Mouse (Mus musculus): Measurements from ENCODE around the gene Pank2. TPM values are rescaled to one million over a fixed set of nuclear protein-coding genes. Genes with fewer than 3 reads are reported as not detected.
"Not testable (repeated sequence)": the region's sequence is repeated elsewhere in the genome, so short reads cannot be mapped to it uniquely, and the experiment has no call there.

Gene Pank2
- total and polyA plus RNA-seq, 3 experiments = 34.9 to 275 (median 71.8) TPM

GRCm38 (mm10) chr2:131304497-131304896 is 42.2 kb downstream of the Pank2 start:
- H3K27me3 ChIP-seq (ENCODE audit: control insufficient read depth in 1 of 2, insufficient read depth in 2 of 2, low read length in 2 of 2) = no peaks in the 10 kb centered on the region

GRCm38 (mm10) chr2:131305226-131305625 is 42.9 kb downstream of the Pank2 start:
- TF ChIP-seq MAX (IDR thresholded peaks at IDR 0.05; ENCODE audit: low read length) = 0 out of 2 replicates have a peak, but pooled peaks have one; percentile 31
- H3K4me3 ChIP-seq (ENCODE audit: control insufficient read depth in 1 of 2, insufficient read depth in 1 of 2, low read depth in 2 of 2, low read length in 2 of 2); H3K27ac ChIP-seq (ENCODE audit: control insufficient read depth, low read depth, low read length); H3K9ac ChIP-seq (ENCODE audit: control insufficient read depth, low read depth, low read length, poor library complexity, severe bottlenecking); H3K79me2 ChIP-seq (ENCODE audit: control insufficient read depth, insufficient read depth, low read length, poor library complexity); H3K36me3 ChIP-seq (ENCODE audit: control insufficient read depth in 1 of 2, insufficient read depth in 2 of 2, low read length in 2 of 2); H3K9me3 ChIP-seq (replicated peaks; ENCODE audit: insufficient read depth, low read length); H3K27me3 ChIP-seq (ENCODE audit: control insufficient read depth in 1 of 2, insufficient read depth in 2 of 2, low read length in 2 of 2); H3K4me1 ChIP-seq (ENCODE audit: control insufficient read depth in 1 of 2, insufficient read depth in 2 of 2, low read length in 2 of 2): not testable (repeated sequence)
- peak; percentile 89 for DNase-seq (ENCODE audit: low read depth, low spot score)

More at GRCm38 (mm10) chr2:131304497-131304896, 42.2 kb downstream of the Pank2 start:
- TF ChIP-seq USF1 (IDR thresholded peaks at IDR 0.05; ENCODE audit: low read depth, low read length) (no peak), RAD21 (IDR thresholded peaks at IDR 0.05; ENCODE audit: low read depth, low read length) (no peak), SIN3A (IDR thresholded peaks at IDR 0.05; ENCODE audit: low read length) (no peak), BHLHE40 (IDR thresholded peaks at IDR 0.05; ENCODE audit: borderline replicate concordance, low read depth, low read length) (no peak), NRF1 (IDR thresholded peaks at IDR 0.05; ENCODE audit: insufficient read depth, low read depth, low read length, poor library complexity, severe bottlenecking) (no peak), KAT2A (conservative IDR thresholded peaks at IDR 0.05; ENCODE audit: low read depth, low read length) (no peak), POLR2A (IDR thresholded peaks at IDR 0.05; ENCODE audit: control insufficient read depth in 1 of 2, insufficient read depth in 1 of 2, low read depth in 1 of 2, low read length in 2 of 2, poor library complexity in 1 of 2) (no peak), NELFE (IDR thresholded peaks at IDR 0.05; ENCODE audit: low read depth, low read length) (no peak), MYC (IDR thresholded peaks at IDR 0.05; ENCODE audit: low read depth, low read length) (no peak), ZMIZ1 (IDR thresholded peaks at IDR 0.05; ENCODE audit: low read depth, low read length) (no peak), MAZ (IDR thresholded peaks at IDR 0.05; ENCODE audit: low read depth, low read length) (no peak), GABPA (IDR thresholded peaks at IDR 0.05; ENCODE audit: low read depth, low read length) (no peak), ZC3H11A (IDR thresholded peaks at IDR 0.05; ENCODE audit: low read depth, low read length) (no peak), MXI1 (IDR thresholded peaks at IDR 0.05; ENCODE audit: low read depth, low read length) (no peak), CHD2 (IDR thresholded peaks at IDR 0.05; ENCODE audit: low read length) (no peak)
- H3K79me2 ChIP-seq (ENCODE audit: control insufficient read depth, insufficient read depth, low read length, poor library complexity) = no peaks in the 10 kb centered on the region
- no peaks in the 10 kb centered on the region for H3K9me3 ChIP-seq (replicated peaks; ENCODE audit: insufficient read depth, low read length)
- H3K27ac ChIP-seq (ENCODE audit: control insufficient read depth, low read depth, low read length) = no peak overlapping the region
- no peaks in the 10 kb centered on the region; a peak in 2 of 4 replicates for H3K4me1 ChIP-seq (ENCODE audit: control insufficient read depth in 1 of 2, insufficient read depth in 2 of 2, low read length in 2 of 2)
- H3K9ac ChIP-seq (ENCODE audit: control insufficient read depth, low read depth, low read length, poor library complexity, severe bottlenecking) = no peak overlapping the region
- H3K4me3 ChIP-seq (ENCODE audit: control insufficient read depth in 1 of 2, insufficient read depth in 1 of 2, low read depth in 2 of 2, low read length in 2 of 2) = no peak overlapping the region
- no peaks in the 10 kb centered on the region for H3K36me3 ChIP-seq (ENCODE audit: control insufficient read depth in 1 of 2, insufficient read depth in 2 of 2, low read length in 2 of 2)
- DNase-seq (ENCODE audit: low read depth, low spot score) = peak; percentile 32

- Histone ChIP-seq H3K27ac (ENCODE audit: control insufficient read depth, low read depth, low read length) (no peak overlapping the region), H3K27me3 (ENCODE audit: control insufficient read depth in 1 of 2, insufficient read depth in 2 of 2, low read length in 2 of 2) (no peaks in the 10 kb centered on the region), H3K36me3 (ENCODE audit: control insufficient read depth in 1 of 2, insufficient read depth in 2 of 2, low read length in 2 of 2) (no peaks in the 10 kb centered on the region), H3K4me1 (ENCODE audit: control insufficient read depth in 1 of 2, insufficient read depth in 2 of 2, low read length in 2 of 2) (no peaks in the 10 kb centered on the region; a peak in 2 of 4 replicates), H3K9me3 (replicated peaks; ENCODE audit: insufficient read depth, low read length) (no peaks in the 10 kb centered on the region), H3K79me2 (ENCODE audit: control insufficient read depth, insufficient read depth, low read length, poor library complexity) (no peaks in the 10 kb centered on the region), H3K4me3 (ENCODE audit: control insufficient read depth in 1 of 2, insufficient read depth in 1 of 2, low read depth in 2 of 2, low read length in 2 of 2) (no peak overlapping the region), H3K9ac (ENCODE audit: control insufficient read depth, low read depth, low read length, poor library complexity, severe bottlenecking) (no peak overlapping the region)
- TF ChIP-seq ZKSCAN1 (IDR thresholded peaks at IDR 0.05; ENCODE audit: low read depth, low read length) (no peak), RAD21 (IDR thresholded peaks at IDR 0.05; ENCODE audit: low read depth, low read length) (no peak), UBTF (IDR thresholded peaks at IDR 0.05; ENCODE audit: borderline replicate concordance, insufficient read depth, low read depth, low read length) (no peak), RCOR1 (IDR thresholded peaks at IDR 0.05; ENCODE audit: low read depth, low read length) (no peak), E2F4 (IDR thresholded peaks at IDR 0.05; ENCODE audit: borderline replicate concordance, low read depth, low read length) (no peak), KAT2A (conservative IDR thresholded peaks at IDR 0.05; ENCODE audit: low read depth, low read length) (no peak), ZC3H11A (IDR thresholded peaks at IDR 0.05; ENCODE audit: low read depth, low read length) (no peak), CHD2 (IDR thresholded peaks at IDR 0.05; ENCODE audit: low read length) (no peak), NELFE (IDR thresholded peaks at IDR 0.05; ENCODE audit: low read depth, low read length) (no peak), JUND (IDR thresholded peaks at IDR 0.05; ENCODE audit: low read depth, low read length) (no peak), SIN3A (IDR thresholded peaks at IDR 0.05; ENCODE audit: low read length) (no peak), ELF1 (IDR thresholded peaks at IDR 0.05; ENCODE audit: low read depth, low read length) (no peak), MAFK (IDR thresholded peaks at IDR 0.05; ENCODE audit: borderline replicate concordance, low read depth, low read length) (no peak), SMC3 (IDR thresholded peaks at IDR 0.05; ENCODE audit: low read depth, low read length) (no peak)
- DNase-seq (ENCODE audit: low read depth, low spot score) = no peak
Measured at GRCm38 (mm10) chr2:131307391-131307790, 45.1 kb downstream of the Pank2 start.
